Mouse (Mus musculus) MEL (cell line): ENCODE results near the gene Cpd.

ENCODE experiments used
- BHLHE40 ChIP-seq: IDR thresholded peaks from 2 replicates; pipeline ENCODE4 v1.6.1; 2012; ENCODE audit warnings: low read depth, mild to moderate bottlenecking, inconsistent platforms, low read length, improper control_type of control experiment, borderline replicate concordance
- CTCF ChIP-seq, 3 experiments: IDR thresholded peaks in 2 of 3; conservative IDR thresholded peaks in 1 of 3; 2 replicates each; pipeline ENCODE4 v1.5.1; 2011 to 2012; ENCODE audit warnings: low read length in 3 of 3, low read depth in 2 of 3, mild to moderate bottlenecking in 2 of 3, improper control_type of control experiment in 1 of 3, inconsistent platforms in 1 of 3, mixed read lengths in 1 of 3, moderate library complexity in 1 of 3; ENCODE audit not compliant: control insufficient read depth in 1 of 3, insufficient read depth in 1 of 3, poor library complexity in 1 of 3, severe bottlenecking in 1 of 3
- GATA1 ChIP-seq: IDR thresholded peaks from 2 replicates; pipeline ENCODE4 v1.6.1; 2011; ENCODE audit warnings: low read depth, low read length, improper control_type of control experiment
- POLR2AphosphoS2 ChIP-seq: IDR thresholded peaks from 2 replicates; pipeline ENCODE4 v1.6.1; 2011; ENCODE audit warnings: low read length, improper control_type of control experiment
- SMC3 ChIP-seq: IDR thresholded peaks from 2 replicates; pipeline ENCODE4 v1.6.1; 2011; ENCODE audit warnings: low read depth, low read length, improper control_type of control experiment

DNA sequence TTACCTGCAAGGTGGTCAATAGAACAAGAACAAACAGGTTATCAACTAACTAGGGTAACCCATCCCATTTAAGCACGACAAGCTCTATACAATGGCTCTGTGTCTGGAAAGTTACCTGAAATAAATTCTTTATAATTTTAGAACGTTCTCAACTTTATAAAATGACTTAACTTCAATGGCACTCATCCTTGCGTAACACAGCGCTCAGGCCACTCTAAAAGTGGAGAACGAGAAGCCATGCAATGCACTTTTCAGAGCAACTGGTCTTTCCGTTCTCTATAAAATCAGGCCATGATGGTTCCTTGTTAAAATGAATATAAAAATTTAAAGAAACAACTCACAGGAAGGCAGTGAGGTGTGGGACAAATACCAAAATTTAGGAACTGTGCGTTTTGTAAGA, 104.3 kb downstream of the Cpd start:
- TF ChIP-seq GATA1 (no peak), CTCF (IDR thresholded peaks at IDR 0.05 in 2 of 3, conservative IDR thresholded peaks at IDR 0.05 in 1 of 3; ENCODE audit: control insufficient read depth in 1 of 3, insufficient read depth in 1 of 3, low read depth in 2 of 3, low read length in 3 of 3, poor library complexity in 1 of 3, severe bottlenecking in 1 of 3) (no peak), POLR2AphosphoS2 (no peak), SMC3 (no peak), BHLHE40 (no peak)
